Mouse (Mus musculus) cerebellum, postnatal 25 days (tissue): ENCODE measurements around the gene Smad1.

Experiments used
- DNase-seq, 2 experiments: peaks; one replicate each; pipeline ENCODE4 v3.0.0; 2021; ENCODE audit warnings: mixed read lengths in 2 of 2

Smad1 gene

DNA sequence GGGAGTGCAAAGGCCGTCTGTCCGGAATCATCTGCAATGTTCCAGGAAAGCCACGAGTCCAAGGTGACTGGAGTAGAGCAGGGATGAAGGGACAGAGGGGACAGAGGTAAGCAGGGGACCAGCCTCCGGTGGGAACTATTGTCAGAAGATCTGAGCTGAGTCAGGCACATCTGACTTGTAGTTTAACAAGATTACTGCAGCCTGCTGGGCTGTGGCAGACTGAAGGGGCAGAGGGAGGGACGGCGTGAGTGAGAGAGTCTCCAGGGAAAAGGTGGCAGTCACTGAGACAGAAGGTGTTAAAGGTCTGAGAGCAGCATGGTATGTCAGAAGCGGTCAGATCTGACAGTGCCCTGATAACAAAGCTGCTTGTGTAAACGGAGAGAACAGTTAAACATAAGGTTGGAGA is 16.5 kb downstream of the Smad1 start:
- peak; percentile 34 to 45 for DNase-seq

DNA sequence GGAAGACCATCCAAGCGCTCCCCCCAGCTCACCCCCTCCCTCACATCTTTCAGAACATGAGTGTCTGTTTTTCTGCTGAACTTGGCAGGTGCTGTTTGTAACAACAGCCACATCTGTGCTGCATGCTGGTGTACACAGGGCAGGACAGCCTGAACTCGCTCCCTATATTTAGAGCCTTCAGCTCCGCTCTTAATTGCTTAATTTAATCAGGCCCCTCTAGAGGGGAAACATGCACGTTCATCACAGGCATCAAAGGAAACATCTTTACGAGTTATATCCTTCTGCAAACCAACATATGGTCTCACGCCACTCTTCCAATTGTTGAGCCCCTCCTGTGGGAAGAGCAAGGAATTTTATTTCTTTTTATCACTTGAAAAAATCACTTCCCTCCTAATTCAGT is 17.5 kb downstream of the Smad1 start:
- DNase-seq = no peak

DNA sequence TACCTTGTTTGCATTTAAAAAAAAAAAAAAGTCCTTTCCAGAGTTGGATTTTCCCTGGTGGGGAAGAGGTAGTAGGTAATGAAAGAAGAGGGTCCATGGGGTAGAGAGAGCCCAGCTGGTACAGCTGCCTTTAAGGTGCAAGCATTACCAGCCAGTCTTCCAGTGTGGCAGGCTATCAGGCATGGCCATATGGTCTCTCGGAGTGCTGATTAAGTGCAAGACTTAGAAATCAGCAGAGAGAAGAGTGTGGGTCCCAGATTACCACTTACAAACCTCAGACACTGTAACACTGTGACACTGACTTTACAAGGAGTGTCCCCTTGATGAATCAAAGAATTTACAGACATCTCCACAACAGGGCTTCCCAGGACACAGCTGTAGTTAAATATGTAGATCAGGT is 18.9 kb downstream of the Smad1 start:
- no peak for DNase-seq

DNA sequence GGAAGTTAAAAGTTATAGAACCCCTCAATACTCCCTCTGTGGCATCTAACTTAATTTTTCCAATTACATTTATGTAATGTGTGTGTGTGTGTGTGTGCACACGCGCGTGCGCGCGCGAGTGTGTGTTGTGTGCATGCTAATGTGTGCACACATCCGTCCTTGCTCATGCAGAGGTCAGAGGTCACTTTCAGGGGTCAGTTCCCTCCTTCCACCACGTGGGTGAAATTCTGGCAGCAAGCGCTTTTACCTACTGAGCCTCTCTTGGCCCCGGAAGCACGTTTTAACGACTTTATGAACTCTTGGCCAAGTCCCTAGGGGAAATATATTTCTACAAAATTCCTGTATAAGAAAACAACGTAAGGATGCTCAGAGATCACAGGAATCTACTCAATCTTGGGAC is 19.3 kb downstream of the Smad1 start:
- DNase-seq = no peak

DNA sequence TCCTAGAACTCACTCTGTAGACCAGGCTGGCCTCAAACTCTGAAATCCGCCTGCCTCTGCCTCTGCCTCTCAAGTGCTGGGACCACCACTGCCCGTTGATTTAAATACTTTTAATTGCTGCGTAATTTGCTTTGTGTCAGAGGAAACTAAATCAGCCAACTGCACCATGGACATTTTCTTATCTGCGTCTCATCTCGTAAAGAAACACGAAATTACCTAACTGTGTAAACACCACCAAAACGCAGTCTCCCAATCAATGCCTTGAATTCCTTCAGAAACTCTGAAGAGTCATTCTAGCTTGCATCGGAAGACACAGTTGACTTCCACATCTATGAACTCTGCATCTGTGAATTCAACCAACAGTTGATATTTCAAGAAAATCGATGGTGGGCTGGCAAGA is 22.7 kb downstream of the Smad1 start:
- DNase-seq = no peak

DNA sequence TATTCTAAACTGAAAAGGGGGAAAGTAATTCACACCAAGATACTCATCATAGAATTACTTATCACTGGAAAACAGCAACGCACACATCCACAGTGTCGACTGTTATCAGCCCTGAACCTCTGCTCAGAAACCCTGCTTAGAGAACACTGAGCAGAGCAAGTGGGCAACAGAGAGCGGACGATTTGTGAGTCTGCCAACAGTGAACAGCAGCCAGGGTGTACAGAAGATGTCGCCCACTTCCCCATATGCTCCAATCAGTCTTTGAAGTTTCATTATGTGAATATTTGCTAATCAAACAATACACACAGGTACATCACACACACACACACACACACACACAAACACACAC is 23.6 kb downstream of the Smad1 start:
- DNase-seq = no peak

DNA sequence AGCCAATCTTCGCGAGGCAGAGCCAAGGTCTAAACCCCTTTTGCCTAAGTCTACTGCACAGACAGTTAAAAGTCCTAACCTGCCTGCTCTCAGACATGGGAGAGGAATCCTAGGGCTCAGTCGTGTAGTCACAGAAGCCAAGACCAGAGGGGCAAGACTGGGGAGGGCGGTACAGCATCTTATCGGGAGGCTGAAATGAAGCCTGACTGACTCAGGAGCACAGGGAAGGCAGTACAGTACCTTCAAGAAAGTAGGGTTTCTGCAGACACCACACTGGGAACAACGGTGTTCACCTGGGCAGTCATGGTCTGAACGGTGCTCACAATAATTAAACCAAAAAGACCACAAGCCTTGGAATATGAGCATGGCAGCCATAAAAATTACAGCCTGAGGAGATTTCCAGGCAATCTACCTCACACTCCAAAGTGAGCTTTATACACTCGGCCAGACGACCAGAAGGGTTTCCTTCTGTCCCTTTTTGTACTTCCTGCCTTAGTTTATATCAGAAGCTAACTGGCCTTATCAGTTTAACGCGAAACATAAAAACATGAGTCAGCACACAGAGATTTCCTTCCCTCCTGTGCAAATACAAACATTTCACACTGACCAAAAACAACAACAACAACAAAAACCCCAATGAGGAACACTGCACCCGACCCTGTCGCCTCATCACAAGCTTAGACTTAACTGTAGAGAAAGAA is 24.1 kb downstream of the Smad1 start:
- no peak for DNase-seq

DNA sequence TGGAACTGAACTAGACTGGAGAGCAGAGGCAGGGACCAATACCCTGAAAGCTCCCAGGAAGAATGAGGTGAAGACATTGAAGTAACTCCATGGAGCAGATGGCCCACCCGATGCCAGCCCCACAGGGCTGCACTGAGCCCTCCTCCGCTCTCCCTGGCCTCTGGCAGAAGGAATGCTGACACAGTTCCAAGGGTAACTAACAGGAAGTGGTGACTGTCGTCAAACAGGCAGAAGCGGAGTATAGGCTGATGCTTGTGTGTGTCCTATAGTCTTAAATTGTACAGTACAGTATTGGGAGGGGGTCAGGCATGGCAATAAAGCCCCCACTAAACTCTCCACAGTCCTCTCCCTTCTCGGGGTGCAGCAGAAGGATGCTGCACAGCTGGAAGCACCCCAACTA is 24.9 kb downstream of the Smad1 start:
- peak; percentile 48 to 60 for DNase-seq

DNA sequence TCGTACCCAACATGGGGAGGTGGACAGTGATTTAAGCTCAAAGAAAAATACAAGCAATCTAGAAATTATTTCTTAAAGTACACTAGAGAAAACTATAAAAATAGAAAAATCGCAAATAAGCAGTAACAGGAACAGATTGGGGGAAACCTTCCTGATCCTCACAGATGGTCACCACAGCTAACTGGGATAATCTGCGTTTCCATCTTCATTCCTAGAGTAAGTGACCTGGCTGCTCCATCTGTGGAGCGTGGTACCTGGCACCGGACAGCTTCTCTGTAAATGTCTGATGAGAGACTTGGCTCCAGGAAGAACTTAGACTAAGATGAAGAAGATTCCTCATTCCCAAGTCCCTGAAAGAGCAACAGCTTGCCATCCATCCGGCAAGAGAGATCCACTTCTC is 25.8 kb downstream of the Smad1 start:
- peak in 1 of 2 experiments; percentile 57 for DNase-seq

DNA sequence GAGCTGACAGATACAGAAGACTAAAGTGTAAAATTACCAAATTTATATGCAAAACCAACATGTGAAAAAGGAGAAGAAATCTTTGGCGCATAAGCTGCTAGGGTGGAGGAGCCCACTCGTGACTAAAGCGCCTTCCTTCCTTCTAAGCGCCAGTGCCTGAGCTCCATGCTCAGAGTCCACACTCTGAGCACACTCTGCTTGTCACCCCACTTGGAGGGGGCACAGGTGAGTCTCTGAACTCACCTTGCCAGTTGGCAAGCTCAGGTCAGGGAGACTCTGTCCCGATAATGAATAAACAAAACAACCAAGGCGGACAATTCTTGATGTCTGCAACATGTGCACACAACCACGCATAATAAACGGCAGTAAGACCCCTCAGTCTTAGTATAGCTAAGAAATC is 26.4 kb downstream of the Smad1 start:
- no peak for DNase-seq

DNA sequence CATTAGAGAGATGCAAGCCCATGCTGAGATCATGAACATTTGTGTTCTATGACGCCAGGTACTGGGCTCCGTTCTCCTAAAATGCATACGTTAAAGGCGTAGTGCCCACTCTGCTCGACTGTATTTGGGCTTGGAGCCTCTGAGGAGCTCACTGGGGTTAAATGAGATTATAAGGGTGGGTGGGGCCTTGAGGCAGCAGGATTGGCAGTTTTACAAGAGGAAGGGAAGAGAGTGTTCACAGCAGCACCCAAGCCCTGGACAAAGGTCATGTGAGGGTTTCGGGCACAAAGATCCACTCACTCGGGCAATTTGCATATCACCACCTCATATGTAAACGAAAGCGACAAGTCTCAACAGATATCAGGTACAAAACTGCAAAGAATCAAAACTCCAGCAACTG is 26.8 kb downstream of the Smad1 start:
- no peak for DNase-seq

DNA sequence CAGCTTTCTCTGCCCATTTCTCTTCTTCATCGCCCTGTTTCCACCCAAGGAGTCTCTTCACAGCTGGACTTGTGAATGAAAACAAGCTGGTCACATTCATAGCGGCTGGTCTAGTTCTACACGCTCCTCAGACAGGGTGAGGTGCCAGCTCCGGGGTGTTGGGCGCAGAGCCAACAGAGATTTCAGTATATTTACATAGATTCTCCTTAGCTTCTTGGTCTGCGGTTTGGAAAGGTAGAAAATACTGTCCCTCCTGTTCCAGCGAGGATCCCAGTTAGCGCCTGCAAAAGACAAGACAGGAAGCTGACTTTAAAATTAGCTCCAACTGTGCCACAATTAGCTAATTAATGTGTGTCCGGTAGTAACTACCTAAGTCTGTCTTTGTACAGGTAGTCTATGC is 27.2 kb downstream of the Smad1 start:
- DNase-seq = peak in 1 of 2 experiments; percentile 54

DNA sequence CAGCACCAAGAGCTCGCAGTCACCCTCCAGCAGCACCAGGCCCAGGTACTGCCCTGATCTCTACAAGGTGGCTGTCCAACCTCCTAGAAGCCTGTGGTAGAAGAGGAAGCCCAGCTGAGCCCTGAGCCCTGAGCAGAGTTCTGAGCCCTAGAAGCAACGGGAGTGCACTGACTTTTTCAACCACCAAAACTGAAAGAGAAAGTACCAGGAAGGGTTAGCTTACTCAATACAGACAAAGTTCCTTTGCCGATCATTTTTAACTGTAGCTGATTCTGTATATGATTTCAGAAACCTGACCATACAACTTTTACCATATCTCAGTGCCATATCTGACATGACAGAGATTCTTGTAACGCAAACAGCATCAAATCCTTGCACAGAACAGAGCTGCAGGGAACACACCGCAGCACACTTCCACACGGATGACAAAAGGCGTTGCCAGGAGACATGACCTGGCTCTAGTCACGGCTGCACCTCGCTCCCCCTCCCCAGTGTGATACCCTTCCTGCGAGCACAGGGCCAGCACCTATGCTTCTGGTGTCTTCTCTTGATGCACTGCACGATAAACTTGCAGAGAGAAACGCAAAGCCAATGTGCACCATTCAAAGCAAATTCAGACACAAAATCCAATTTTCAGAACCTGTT is 28.6 kb downstream of the Smad1 start:
- no peak for DNase-seq

DNA sequence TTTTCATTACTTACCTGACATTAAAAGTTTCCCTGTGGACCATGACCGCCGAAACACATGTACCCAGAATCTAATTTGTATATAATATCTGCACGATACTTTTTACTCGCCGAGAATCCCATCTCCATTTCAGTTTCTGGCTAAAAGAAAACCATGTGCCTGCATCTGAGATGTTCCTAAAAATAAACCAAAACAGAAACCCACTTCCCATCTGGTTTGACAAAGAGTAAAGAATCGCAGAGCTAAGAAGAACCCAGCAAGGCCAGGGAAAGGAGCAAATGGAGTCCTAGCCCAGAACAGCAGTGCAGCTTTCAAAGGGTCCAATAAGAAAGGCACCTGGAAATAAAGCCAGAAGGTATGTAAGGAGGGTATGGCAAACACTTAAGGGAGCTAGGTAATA is 30.2 kb downstream of the Smad1 start:
- DNase-seq = no peak

DNA sequence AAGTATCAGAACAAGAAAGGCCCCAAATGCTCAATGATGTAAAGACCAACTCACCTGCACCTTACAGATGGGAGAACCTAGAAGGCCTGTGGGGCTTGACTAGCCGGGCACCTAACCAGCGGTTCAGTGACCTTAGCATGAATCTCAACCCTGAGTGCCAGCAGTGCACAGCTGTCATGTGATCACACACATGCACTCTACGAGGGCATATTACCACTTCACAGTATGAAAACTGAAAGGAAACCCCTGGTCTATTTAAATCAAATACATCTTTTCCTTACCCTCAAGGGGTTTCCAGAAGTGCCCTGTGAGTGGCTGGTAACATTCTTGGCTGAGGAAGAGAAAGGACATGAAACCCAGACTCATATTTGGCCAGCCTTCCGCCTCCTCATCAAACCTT is 31.4 kb downstream of the Smad1 start:
- no peak for DNase-seq

DNA sequence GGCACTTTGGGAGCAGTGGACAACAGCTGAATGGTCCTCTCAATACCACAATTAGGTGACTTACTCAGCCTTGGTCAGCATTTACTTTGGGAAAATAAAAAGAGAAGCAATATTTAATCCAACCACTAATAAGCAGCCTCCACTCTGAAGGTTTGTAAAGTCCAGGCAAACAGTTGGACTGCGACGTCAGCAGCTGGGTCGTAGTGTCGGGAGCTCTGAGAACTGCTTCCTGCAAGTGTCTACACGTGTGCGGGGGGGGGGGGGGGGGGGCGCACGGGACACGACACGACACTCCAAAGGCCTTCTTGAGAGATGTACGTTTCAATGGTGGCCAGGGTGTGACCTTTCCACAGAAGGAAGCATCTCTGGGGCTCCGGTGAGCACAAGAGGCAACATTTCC is 32.0 kb downstream of the Smad1 start:
- DNase-seq = no peak

DNA sequence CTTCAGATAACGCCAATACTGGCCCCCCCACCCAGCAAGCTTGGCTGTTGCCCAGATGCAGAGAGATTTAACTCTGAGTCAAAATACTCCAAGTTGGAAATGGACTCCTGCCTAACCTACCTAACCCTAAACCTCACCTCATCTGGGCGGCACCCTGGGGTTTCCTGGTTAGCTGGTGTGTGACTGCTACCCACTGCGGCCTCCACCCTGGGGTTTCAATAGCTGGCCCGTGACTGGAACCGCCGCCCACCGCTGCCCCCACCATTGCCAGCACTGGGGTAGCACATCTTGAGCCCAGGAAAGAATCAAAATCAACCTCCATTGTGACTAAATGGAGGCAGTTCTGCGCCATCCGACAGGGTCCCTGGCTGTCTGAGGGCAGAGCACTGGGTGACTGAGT is 33.1 kb downstream of the Smad1 start:
- DNase-seq = peak in 1 of 2 experiments; percentile 34

DNA sequence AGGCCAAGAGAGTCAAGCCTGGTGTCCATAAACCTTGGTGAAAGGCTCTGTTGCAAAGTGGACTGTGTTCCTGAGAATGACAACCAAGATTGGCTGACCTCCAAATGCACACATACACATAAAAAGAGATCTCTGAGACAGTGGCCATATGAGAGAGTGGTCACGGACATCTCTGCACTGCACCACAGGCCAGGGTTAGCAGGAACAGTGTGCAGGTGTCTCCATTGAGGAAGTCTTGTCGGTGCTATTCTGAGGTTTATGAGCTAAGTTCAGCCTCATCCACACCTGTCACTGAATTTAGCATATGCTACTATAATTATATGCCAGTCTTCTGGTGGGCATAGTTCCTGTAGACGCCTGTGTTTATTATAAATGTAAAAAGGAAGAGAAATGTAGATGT is 33.6 kb downstream of the Smad1 start:
- peak; percentile 49 to 56 for DNase-seq

DNA sequence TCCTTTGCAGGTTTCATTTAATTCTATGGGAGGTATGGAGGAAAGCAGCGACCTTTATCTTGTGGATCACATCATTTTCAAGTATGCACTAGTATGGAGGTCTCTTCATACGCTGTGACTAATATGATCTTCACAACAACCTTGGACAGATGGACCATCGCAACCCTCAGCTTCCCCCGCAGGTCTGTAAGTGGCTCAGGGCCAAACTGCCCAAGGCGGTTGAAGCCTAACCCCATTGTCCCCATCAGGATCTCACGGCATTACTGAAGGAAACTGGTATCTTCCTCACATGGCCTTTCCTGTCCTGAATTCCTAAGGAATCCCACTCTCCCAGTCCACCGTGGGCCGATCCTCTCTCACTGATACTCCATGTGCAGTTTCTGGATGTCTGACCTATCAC is 34.5 kb downstream of the Smad1 start:
- DNase-seq = peak in 1 of 2 experiments; percentile 57

DNA sequence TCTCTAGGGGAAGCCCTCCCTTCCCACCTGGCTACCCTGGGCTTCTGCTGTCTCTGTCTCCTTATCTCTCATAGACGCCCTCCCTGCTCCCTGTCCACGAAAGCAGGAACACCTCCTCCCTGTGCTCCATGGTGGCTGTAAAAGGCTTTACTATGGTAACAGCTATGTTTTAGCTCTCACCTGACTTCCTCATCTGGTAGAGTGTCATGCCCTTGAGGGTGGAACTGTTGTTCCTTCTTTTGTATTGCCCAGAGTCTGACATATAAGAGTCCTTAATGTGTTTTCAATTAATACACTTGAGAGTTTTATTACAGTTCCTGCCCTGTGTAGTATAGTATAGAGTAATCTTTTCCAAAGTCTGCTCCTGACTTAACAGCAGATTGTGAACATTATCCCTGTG is 36.9 kb downstream of the Smad1 start:
- DNase-seq = no peak

DNA sequence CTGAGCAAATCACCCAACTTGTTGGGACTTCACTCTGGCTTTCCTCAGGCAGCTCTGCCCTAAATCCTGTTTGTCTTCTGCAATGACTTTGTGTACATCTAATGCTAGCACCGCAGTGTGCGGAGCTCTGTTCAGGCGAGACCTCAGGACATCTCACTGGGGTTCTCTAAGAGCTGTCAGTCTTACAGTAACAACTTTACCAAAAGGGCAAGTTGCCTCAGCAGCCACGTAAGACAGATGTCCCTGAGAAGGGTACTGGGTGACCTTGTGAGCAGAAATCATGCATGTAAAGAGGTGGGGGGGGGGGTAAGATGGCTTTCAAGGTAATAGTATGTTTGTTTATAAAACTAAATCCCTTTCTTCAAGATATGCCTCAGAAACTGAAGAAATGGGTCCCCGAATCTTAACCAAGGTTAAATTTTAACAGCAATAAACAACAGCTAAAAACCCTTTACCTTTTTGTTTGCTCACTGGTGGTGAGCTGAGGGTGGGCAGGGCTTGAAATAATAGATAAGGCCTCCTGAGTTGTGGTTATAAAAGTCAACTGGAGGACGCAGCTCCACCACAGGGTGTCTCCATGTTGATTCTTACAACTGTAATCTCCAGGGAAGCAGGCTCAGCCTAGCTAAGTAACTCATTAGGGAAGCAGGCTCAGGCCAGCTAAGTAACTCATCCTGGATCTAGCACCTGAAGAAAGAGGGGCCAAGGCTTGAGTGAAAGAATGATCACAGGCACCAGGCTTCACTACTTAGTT is 38.4 kb downstream of the Smad1 start:
- no peak for DNase-seq

DNA sequence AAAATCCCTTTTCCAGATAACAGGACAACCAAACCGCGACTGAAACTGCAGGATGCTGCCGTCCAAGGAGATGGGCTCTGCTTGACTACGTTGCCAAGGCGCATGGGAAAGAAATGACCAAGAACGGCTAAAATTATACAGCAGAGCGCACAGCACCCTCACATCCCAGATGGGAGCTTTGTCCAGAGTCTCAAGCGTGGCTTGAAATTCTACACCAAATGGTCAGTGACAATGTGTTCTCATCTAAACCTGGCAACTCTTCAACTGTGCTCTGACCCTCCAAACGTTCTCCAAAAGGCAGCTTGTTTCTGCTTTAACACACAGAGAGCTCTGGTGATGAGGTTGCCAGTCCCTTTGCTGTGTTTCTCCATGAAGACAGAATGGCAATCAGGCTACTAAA is 39.0 kb downstream of the Smad1 start:
- DNase-seq = peak in 1 of 2 experiments; percentile 43

DNA sequence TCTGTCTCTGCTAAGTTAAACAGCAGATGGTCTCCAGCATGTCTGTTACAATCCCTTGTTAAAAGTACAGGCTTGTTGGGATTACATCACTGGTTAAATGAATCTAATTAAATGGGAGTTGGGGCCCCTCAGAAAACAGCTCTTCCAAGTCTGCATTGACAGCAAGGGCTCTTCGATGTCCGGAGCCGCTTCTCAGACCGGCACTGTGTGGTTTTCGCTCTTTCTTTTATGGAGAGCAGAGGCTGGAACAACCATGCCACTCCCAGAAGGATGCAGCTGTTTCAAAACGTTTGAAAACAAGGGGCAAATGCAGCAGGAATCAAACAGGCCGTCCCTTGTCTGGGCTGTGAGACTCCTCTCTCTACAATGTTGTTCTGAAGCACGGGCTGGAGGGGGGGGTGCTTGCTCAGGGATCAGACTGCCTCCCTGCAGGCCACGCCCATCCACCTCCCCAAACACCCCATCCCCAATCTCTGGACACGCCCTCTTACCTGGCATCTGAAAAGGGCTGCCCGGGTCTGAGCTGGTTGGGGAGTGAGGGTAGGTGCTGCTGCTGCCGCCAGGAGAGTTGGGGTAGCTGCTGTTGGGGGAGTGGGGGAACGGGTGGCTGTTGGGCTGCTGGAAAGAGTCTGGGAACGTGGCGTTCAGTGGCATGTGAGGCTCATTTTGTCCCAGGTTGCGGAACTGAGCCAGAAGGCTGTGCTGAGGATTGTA is 43.4 kb downstream of the Smad1 start:
- no peak for DNase-seq

DNA sequence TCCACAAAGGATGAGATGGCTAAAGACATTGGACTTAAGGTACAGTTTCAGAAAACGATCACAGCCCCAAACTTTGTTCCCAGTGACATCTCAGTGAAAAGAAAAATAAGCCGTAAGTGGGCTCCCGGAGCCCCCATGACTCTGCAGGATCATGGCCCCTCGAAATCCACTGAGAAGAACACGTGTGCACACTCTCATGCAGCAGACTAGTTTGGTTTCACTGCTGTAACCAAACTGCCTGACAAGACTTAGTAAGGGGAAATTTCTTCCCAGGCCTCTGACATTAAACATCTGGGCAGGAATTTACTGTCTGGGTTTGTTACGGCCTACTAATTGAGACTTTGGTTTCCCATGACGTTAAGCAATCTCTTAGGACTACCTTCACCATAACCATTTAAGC is 45.3 kb downstream of the Smad1 start:
- DNase-seq = no peak
